Mouse (Mus musculus) gastrocnemius, adult 8-10 months (tissue): Measurements from ENCODE around the gene Gnl2. TPM values are rescaled to one million over a fixed set of nuclear protein-coding genes. Genes with fewer than 3 reads are reported as not detected.

Source experiments
- DNase-seq, 2 experiments: peaks; one replicate each; pipeline ENCODE4 v3.0.0; 2022; ENCODE audit warnings: low spot score in 2 of 2
- total RNA-seq, 4 experiments: library from RNA; stranded (reverse); gene quantifications; 2 replicates each; pipeline ENCODE4 v1.2.4; 2022

Gene Gnl2
- total RNA-seq, 4 experiments from 2014 or later = 22.2 to 32.7 (median 27.4) TPM

GRCm38 (mm10) chr4:124999548-124999947 lies 16.8 kb upstream of the Gnl2 start:
- DNase-seq = no peak

DNA sequence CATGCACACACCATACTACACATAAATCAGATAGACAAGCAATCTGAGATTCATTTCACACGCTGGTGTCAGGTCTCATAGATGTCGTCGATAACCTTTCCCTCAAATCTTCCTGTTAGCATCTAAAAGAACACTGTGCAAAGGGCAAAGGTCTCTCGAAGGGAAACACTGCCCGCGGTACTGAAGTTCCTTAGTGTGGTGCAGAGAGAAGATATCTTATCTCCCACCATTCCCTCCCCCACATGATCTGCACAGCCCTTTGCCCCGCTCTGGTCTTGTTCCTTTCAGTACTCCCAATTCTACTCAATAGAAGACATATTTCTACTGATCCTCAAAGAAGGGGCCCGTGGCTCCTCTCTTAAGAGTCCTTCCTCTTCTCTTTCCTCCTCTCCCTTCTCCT lies 13.4 kb upstream of the Gnl2 start:
- no peak for DNase-seq

- DNase-seq = no peak
These were observed 11.5 kb upstream of the Gnl2 start for GRCm38 (mm10) chr4:125004886-125005285.

GRCm38 (mm10) chr4:125007460-125007859 lies 8.9 kb upstream of the Gnl2 start:
- DNase-seq = no peak

DNA sequence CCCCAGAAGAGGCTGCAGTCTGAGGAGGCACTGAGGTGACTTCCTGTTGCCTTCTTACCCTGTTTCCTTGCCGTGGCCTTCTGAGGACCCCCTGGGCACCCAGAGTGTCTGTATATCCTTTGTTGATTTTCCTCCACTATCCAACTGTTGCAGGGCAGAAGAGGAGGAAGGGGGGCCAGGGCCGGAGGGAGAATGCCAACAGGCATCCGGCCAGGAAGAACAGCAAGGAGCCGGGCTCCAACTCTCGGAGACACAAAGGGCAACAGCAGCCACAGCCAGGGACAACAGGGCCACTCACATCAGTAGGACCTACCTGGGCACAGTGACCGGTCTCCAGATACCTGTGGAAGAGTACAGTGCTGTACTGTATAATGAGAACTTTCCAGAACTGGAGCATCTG lies 8.2 kb upstream of the Gnl2 start:
- DNase-seq = no peak

DNA sequence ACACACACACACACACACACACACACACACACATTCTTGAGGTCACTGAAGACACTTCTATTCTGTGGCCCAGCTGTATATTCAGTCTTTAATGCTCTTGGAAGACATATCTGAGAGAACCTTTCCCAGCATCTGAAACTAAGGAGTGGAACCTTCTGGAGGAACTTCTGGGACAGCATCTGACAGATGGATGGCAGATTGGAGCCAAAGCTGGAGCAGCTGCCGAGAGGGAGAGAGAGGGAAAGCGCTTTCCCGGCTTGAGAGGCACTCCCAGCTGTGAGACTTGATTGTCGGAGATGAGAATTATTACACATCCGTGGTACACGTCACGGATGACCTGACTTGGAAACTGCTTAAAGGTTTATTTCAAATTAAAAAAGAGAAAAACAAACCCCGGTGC lies 7.7 kb upstream of the Gnl2 start:
- DNase-seq = no peak

- no peak for DNase-seq
These were observed 1.0 kb downstream of the Gnl2 start for GRCm38 (mm10) chr4:125017431-125017830.

- DNase-seq = no peak
These were observed 4.6 kb downstream of the Gnl2 start for GRCm38 (mm10) chr4:125020780-125021538.

GRCm38 (mm10) chr4:125029891-125030614 lies 13.7 kb downstream of the Gnl2 start:
- DNase-seq = peak; percentile 83 to 88

- no peak for DNase-seq
These were observed 18.0 kb downstream of the Gnl2 start for GRCm38 (mm10) chr4:125034341-125034740.

GRCm38 (mm10) chr4:125044454-125044853 lies 28.1 kb downstream of the Gnl2 start:
- no peak for DNase-seq

- no peak for DNase-seq
These were observed 39.0 kb downstream of the Gnl2 start for GRCm38 (mm10) chr4:125055385-125055784.

DNA sequence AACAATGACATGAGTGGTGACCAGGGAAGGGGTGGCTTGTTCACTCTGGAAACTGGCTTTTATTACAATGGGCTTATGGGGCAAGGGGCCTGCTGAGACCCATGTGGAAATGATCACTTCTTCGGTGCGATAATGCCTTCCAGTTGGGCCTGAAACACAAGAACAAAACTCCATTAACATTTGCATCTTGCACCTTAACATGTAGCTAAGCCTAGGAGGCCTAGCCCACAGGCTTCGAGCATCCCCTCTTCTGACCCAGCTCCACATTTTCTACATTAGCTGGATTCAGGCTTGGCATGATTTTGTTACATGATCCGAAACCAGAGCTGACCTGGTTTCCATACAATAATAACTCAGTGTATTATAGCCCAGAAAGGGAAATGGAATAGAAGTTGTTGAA lies 40.1 kb downstream of the Gnl2 start:
- DNase-seq = no peak

GRCm38 (mm10) chr4:125057273-125057672 lies 40.9 kb downstream of the Gnl2 start:
- DNase-seq = no peak

DNA sequence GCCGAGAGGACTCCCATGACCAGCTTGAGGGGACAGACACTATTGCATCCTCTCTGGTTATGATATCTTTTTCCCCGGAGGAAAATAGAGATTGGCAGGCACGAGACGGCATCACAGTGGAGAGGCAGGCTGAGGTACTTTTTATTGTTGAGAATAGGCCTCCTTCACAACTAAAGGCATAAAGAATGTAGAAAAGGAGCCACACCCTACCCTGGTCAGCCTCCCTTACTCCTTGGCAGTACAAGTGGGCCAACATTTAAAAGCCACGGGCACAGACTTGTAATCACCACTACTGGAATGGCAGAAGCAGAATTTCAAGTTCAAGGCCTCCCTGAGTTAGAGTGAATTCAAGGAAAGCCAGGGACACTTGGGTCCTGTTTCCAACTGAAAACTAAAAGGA lies 41.6 kb downstream of the Gnl2 start:
- DNase-seq = no peak

DNA sequence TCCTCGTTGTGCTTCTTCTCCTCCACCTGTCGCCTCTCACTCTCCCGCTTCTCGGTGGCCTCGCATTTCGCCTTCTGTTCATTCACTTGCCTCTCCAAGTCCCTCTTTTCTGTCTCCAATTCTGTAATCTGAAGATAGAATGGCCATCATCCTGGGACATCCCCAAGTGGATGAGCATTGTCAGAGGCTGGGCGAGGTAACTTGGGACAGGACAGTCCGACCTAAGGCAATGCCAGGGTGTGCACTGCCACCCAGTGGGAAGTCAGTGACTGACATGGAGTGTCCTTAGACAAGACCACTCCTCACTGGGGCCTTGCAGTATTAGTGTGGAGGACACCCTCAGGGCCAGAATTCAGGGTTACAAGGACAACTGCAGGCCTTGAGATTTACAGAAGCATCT lies 42.6 kb downstream of the Gnl2 start:
- DNase-seq = peak in 1 of 2 experiments; percentile 18

GRCm38 (mm10) chr4:125063829-125064228 lies 47.4 kb downstream of the Gnl2 start:
- DNase-seq = no peak

DNA sequence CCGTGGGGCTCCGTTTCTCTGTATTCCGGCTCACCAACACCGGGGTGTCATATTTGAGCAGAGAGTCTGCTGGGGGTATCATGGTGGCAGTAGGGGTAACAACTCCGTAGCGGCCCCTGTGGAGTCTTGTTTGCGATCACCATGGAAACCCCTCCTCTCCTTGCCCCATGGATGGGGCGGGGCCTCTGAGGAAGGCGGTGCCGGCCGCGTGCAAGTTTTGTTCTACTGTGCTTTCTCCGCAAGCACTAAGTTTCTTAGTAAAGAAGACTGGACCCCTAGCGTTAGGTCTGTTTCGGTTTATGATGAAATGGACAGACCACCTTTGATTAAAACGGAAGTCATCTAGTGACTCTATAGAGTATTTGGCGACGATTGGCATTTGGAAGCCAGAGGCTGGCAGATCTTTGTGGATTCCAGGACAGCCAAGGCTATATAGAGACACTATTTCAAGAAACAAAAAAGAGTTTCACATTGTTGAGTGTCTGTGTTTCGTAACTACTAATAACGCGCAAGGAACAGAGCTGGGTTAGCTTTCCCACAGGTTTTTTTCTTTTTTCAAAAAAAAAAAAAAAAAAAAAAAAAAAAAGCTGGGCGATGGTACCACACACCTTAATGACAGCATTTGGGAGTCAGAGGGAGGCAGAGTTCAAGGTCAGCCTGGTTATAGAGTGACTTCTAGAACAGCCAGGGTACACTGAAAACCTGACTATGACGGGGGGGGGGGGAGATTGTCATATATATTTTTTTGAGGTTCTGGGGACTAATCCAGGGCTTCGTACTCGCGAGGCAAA lies 49.3 kb downstream of the Gnl2 start, which contains the start of gene Dnali1:
Gene Dnali1, minus strand, starts transcription at position 187 of the 791 bp plus-strand sequence.
- DNase-seq = peak; percentile 13 to 30

- peak; percentile 88 to 90 for DNase-seq
These were observed 50.3 kb downstream of the Gnl2 start, which contains the start of gene Snip1 for GRCm38 (mm10) chr4:125066490-125067370. TSS of gene Snip1 (plus strand) at chr4:125066672.

- no peak for DNase-seq
These were observed 61.3 kb downstream of the Gnl2 start for GRCm38 (mm10) chr4:125077700-125078099.

- DNase-seq = no peak
These were observed 62.3 kb downstream of the Gnl2 start for GRCm38 (mm10) chr4:125078698-125079097.
